Mouse (Mus musculus): ENCODE results near the gene Gnmt. TPM values are rescaled to one million over a fixed set of nuclear protein-coding genes. Genes with fewer than 3 reads are reported as not detected.
A peak's percentile ranks its signal among the peaks of the same experiment; 100 is the strongest.

Gene Gnmt
- polyA plus RNA-seq, 1 experiment from 2014 or later = 1.5 TPM

DNA sequence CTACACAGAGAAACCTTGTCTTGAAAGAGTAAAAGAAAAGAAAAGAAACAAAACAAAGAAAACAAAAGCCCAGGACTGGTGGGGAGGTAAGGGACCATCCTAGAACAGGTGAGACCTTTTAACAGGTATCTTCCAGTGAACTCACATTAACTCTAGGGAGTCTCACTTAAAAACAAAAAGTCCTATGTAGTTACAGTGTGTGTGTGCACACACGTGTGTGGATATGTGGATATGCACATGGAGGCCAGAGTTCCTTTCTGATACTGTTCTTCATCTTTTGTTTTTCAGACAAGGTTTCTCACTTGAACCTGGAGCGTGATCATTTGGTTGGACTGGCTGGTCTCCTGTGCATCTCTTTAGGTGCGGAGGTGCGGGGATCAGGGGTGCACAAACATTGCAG is 21.6 kb upstream of the Gnmt start:
- 90% methylated on average over 4 of the region's 4 CpGs for WGBS
- H3K4me1 ChIP-seq (replicated peaks; ENCODE audit: control insufficient read depth, insufficient read depth, low read length) = peaks cover 9% of the 10 kb centered on the region
- no peak for ATAC-seq (replicated peaks; ENCODE audit: low FRiP score, low TSS enrichment, low read depth)
- H3K27me3 ChIP-seq (replicated peaks; ENCODE audit: control insufficient read depth, insufficient read depth, low read length) = no peaks in the 10 kb centered on the region
- peaks cover 12% of the 10 kb centered on the region; the same call in 1 of the 2 replicates for H3K36me3 ChIP-seq (ENCODE audit: control insufficient read depth, insufficient read depth, low read length)
- H3K9ac ChIP-seq (ENCODE audit: low read length) = peak overlapping the region; percentile 63
- H3K4me3 ChIP-seq (ENCODE audit: low read depth, low read length) = peak overlapping the region; percentile 63; the same call in 1 of the 2 replicates
- H3K27ac ChIP-seq (ENCODE audit: low read depth) = no peak overlapping the region
- H3K9me3 ChIP-seq (ENCODE audit: control insufficient read depth, low read length) = no peaks in the 10 kb centered on the region
- no peak for DNase-seq (ENCODE audit: low spot score)
- H3K4me2 ChIP-seq (ENCODE audit: low read length) = peak overlapping the region; percentile 73

GRCm38 (mm10) chr17:46749282-46749681 is 20.3 kb upstream of the Gnmt start:
- WGBS = 89% methylated on average over 5 of the region's 5 CpGs
- no peak overlapping the region for H3K9ac ChIP-seq (ENCODE audit: low read length)
- H3K36me3 ChIP-seq (ENCODE audit: control insufficient read depth, insufficient read depth, low read length) = peaks cover 18% of the 10 kb centered on the region; the same call in 1 of the 2 replicates
- H3K4me3 ChIP-seq (ENCODE audit: low read depth, low read length) = no peak overlapping the region
- H3K9me3 ChIP-seq (ENCODE audit: control insufficient read depth, low read length) = no peaks in the 10 kb centered on the region
- no peak for ATAC-seq (replicated peaks; ENCODE audit: low FRiP score, low TSS enrichment, low read depth)
- DNase-seq (ENCODE audit: low spot score) = no peak
- H3K27ac ChIP-seq (ENCODE audit: low read depth) = no peak overlapping the region
- H3K4me1 ChIP-seq (replicated peaks; ENCODE audit: control insufficient read depth, insufficient read depth, low read length) = peaks cover 9% of the 10 kb centered on the region
- no peak overlapping the region for H3K4me2 ChIP-seq (ENCODE audit: low read length)
- no peaks in the 10 kb centered on the region for H3K27me3 ChIP-seq (replicated peaks; ENCODE audit: control insufficient read depth, insufficient read depth, low read length)

- DNase-seq (ENCODE audit: low spot score) (no peak), ATAC-seq (replicated peaks; ENCODE audit: low FRiP score, low TSS enrichment, low read depth) (no peak)
- Histone ChIP-seq H3K4me3 (ENCODE audit: low read depth, low read length) (no peak overlapping the region), H3K9ac (ENCODE audit: low read length) (no peak overlapping the region), H3K9me3 (ENCODE audit: control insufficient read depth, low read length) (no peaks in the 10 kb centered on the region), H3K4me1 (replicated peaks; ENCODE audit: control insufficient read depth, insufficient read depth, low read length) (peaks cover 9% of the 10 kb centered on the region), H3K27ac (ENCODE audit: low read depth) (no peak overlapping the region), H3K27me3 (replicated peaks; ENCODE audit: control insufficient read depth, insufficient read depth, low read length) (no peaks in the 10 kb centered on the region), H3K36me3 (ENCODE audit: control insufficient read depth, insufficient read depth, low read length) (peaks cover 26% of the 10 kb centered on the region), H3K4me2 (ENCODE audit: low read length) (no peak overlapping the region)
- 88% methylated on average over 2 of the region's 2 CpGs for WGBS
Observed at GRCm38 (mm10) chr17:46747806-46748205, 18.8 kb upstream of the Gnmt start.

- 85% methylated on average over 8 of the region's 8 CpGs for WGBS
- Histone ChIP-seq H3K27ac (ENCODE audit: low read depth) (no peak overlapping the region), H3K4me3 (ENCODE audit: low read depth, low read length) (no peak overlapping the region), H3K4me1 (replicated peaks; ENCODE audit: control insufficient read depth, insufficient read depth, low read length) (peaks cover 9% of the 10 kb centered on the region), H3K4me2 (ENCODE audit: low read length) (no peak overlapping the region), H3K27me3 (replicated peaks; ENCODE audit: control insufficient read depth, insufficient read depth, low read length) (no peaks in the 10 kb centered on the region), H3K9ac (ENCODE audit: low read length) (no peak overlapping the region), H3K36me3 (ENCODE audit: control insufficient read depth, insufficient read depth, low read length) (peaks cover 30% of the 10 kb centered on the region), H3K9me3 (ENCODE audit: control insufficient read depth, low read length) (no peaks in the 10 kb centered on the region)
- ATAC-seq (replicated peaks; ENCODE audit: low FRiP score, low TSS enrichment, low read depth) (no peak), DNase-seq (ENCODE audit: low spot score) (no peak)
Observed at GRCm38 (mm10) chr17:46747234-46747633, 18.3 kb upstream of the Gnmt start.

DNA sequence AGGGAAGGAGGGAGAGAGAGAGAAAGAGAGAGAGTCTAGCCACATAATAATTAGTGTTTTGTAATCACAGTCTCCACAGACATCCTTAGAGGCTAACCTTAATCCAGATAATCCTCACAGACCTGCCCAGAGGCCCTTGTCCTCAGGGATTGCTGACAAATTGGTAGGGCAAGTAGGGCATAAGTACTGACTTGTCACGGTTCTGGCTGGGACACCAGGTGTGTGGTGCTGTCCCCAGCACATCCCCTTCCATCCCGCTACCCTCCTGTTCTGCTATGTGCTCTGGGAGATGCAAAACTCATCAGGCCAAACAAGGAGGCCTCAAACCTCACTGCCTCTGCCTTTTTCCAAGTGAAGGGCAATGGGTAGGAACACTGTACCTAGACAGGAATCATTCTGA is 16.5 kb upstream of the Gnmt start:
- ATAC-seq (replicated peaks; ENCODE audit: low FRiP score, low TSS enrichment, low read depth) (no peak), DNase-seq (ENCODE audit: low spot score) (no peak)
- H3K9ac ChIP-seq (ENCODE audit: low read length) = no peak overlapping the region
- H3K27ac ChIP-seq (ENCODE audit: low read depth) = no peak overlapping the region
- H3K4me3 ChIP-seq (ENCODE audit: low read depth, low read length) = no peak overlapping the region
- no peaks in the 10 kb centered on the region for H3K9me3 ChIP-seq (ENCODE audit: control insufficient read depth, low read length)
- H3K4me2 ChIP-seq (ENCODE audit: low read length) = no peak overlapping the region
- no peaks in the 10 kb centered on the region for H3K27me3 ChIP-seq (replicated peaks; ENCODE audit: control insufficient read depth, insufficient read depth, low read length)
- peaks cover 30% of the 10 kb centered on the region for H3K36me3 ChIP-seq (ENCODE audit: control insufficient read depth, insufficient read depth, low read length)
- WGBS = 90% methylated on average over 2 of the region's 2 CpGs
- H3K4me1 ChIP-seq (replicated peaks; ENCODE audit: control insufficient read depth, insufficient read depth, low read length) = 0 out of 2 replicates have a peak, but pooled peaks cover under 1% of the 10 kb centered on the region

DNA sequence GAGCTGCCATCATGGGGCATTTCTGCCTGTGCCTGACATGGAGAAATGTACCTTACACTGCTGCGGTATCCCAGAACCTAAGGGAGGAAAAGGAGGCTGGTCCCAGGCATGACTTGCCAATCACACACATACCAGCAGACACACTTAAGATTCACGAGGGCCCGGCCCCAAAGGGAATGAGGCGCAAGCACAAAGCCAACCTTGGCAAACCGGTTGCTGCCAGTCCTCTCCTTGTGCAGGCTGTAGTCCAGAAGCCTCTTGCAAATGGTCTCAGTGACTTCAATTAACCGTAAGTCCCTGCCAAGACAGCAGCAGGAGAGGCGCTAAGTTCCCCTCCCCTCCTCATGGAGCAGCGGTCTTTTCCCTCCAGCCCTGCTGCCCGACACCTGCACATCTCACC is 14.0 kb upstream of the Gnmt start:
- no peak for ATAC-seq (replicated peaks; ENCODE audit: low FRiP score, low TSS enrichment, low read depth)
- WGBS = 87% methylated on average over 9 of the region's 9 CpGs

DNA sequence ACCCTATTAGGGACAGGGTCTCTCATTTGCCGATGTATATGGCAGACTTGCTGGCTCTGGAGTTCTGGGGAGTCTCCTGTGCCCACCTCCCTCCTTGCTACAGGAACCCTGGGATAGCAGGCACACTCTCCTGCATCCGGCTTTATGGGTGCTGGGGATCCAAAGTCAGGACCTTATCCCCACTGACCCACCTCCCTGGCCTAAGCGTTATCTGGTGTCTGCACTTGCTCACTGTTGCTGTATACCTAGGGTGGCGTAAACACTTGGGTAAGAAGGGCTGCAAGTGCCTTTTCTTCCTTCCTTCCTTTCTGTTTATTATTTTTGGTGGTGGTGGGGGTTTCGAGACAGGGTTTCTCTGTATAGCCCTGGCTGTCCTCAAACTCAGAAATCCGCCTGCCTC is 12.3 kb upstream of the Gnmt start:
- Histone ChIP-seq H3K27me3 (replicated peaks; ENCODE audit: control insufficient read depth, insufficient read depth, low read length) (no peaks in the 10 kb centered on the region), H3K4me3 (ENCODE audit: low read depth, low read length) (no peak overlapping the region), H3K27ac (ENCODE audit: low read depth) (no peak overlapping the region), H3K9me3 (ENCODE audit: control insufficient read depth, low read length) (no peaks in the 10 kb centered on the region), H3K9ac (ENCODE audit: low read length) (no peak overlapping the region), H3K4me2 (ENCODE audit: low read length) (no peak overlapping the region), H3K4me1 (replicated peaks; ENCODE audit: control insufficient read depth, insufficient read depth, low read length) (no peaks in the 10 kb centered on the region), H3K36me3 (ENCODE audit: control insufficient read depth, insufficient read depth, low read length) (peaks cover 25% of the 10 kb centered on the region)
- no peak for DNase-seq (ENCODE audit: low spot score)
- 86% methylated on average over 6 of the region's 6 CpGs for WGBS
- no peak for ATAC-seq (replicated peaks; ENCODE audit: low FRiP score, low TSS enrichment, low read depth)

More for the DNA sequence above, 14.0 kb upstream of the Gnmt start:
- no peak overlapping the region for H3K4me2 ChIP-seq (ENCODE audit: low read length)
- H3K4me1 ChIP-seq (replicated peaks; ENCODE audit: control insufficient read depth, insufficient read depth, low read length) = no peaks in the 10 kb centered on the region
- H3K36me3 ChIP-seq (ENCODE audit: control insufficient read depth, insufficient read depth, low read length) = peaks cover 30% of the 10 kb centered on the region
- H3K4me3 ChIP-seq (ENCODE audit: low read depth, low read length) = no peak overlapping the region
- no peaks in the 10 kb centered on the region for H3K9me3 ChIP-seq (ENCODE audit: control insufficient read depth, low read length)
- no peak overlapping the region for H3K9ac ChIP-seq (ENCODE audit: low read length)
- H3K27ac ChIP-seq (ENCODE audit: low read depth) = no peak overlapping the region
- H3K27me3 ChIP-seq (replicated peaks; ENCODE audit: control insufficient read depth, insufficient read depth, low read length) = no peaks in the 10 kb centered on the region
- DNase-seq (ENCODE audit: low spot score) = no peak

GRCm38 (mm10) chr17:46736160-46736559 is 7.2 kb upstream of the Gnmt start:
- DNase-seq (ENCODE audit: low spot score) (no peak), ATAC-seq (replicated peaks; ENCODE audit: low FRiP score, low TSS enrichment, low read depth) (no peak)
- WGBS = 52% methylated on average over 9 of the region's 10 CpGs

GRCm38 (mm10) chr17:46735287-46735686 is 6.3 kb upstream of the Gnmt start:
- ATAC-seq (replicated peaks; ENCODE audit: low FRiP score, low TSS enrichment, low read depth) = no peak
- no peak overlapping the region for H3K4me3 ChIP-seq (ENCODE audit: low read depth, low read length)
- peaks cover 17% of the 10 kb centered on the region for H3K36me3 ChIP-seq (ENCODE audit: control insufficient read depth, insufficient read depth, low read length)
- no peaks in the 10 kb centered on the region for H3K9me3 ChIP-seq (ENCODE audit: control insufficient read depth, low read length)
- 88% methylated on average over 7 of the region's 7 CpGs for WGBS
- no peaks in the 10 kb centered on the region for H3K4me1 ChIP-seq (replicated peaks; ENCODE audit: control insufficient read depth, insufficient read depth, low read length)
- H3K9ac ChIP-seq (ENCODE audit: low read length) = no peak overlapping the region
- no peaks in the 10 kb centered on the region for H3K27me3 ChIP-seq (replicated peaks; ENCODE audit: control insufficient read depth, insufficient read depth, low read length)
- no peak overlapping the region for H3K4me2 ChIP-seq (ENCODE audit: low read length)
- no peak overlapping the region for H3K27ac ChIP-seq (ENCODE audit: low read depth)
- no peak for DNase-seq (ENCODE audit: low spot score)

More at GRCm38 (mm10) chr17:46736160-46736559, 7.2 kb upstream of the Gnmt start:
- H3K4me2 ChIP-seq (ENCODE audit: low read length) = no peak overlapping the region
- no peak overlapping the region for H3K9ac ChIP-seq (ENCODE audit: low read length)
- no peaks in the 10 kb centered on the region for H3K9me3 ChIP-seq (ENCODE audit: control insufficient read depth, low read length)
- no peak overlapping the region for H3K27ac ChIP-seq (ENCODE audit: low read depth)
- H3K27me3 ChIP-seq (replicated peaks; ENCODE audit: control insufficient read depth, insufficient read depth, low read length) = no peaks in the 10 kb centered on the region
- H3K4me3 ChIP-seq (ENCODE audit: low read depth, low read length) = no peak overlapping the region
- no peaks in the 10 kb centered on the region for H3K4me1 ChIP-seq (replicated peaks; ENCODE audit: control insufficient read depth, insufficient read depth, low read length)
- H3K36me3 ChIP-seq (ENCODE audit: control insufficient read depth, insufficient read depth, low read length) = peaks cover 17% of the 10 kb centered on the region
